Mouse (Mus musculus) ES-Bruce4 (cell line): ENCODE measurements at regions not wholly inside any gene's neighbourhood (a gene's known extent, or its start where the extent isn't known, plus 50 kb on each side); places are given as distances from the start of the nearest gene placed in this dataset.

ENCODE experiments used
- EP300 ChIP-seq: IDR thresholded peaks from 2 replicates; pipeline ENCODE4 v1.6.1; 2011; ENCODE audit warnings: low read depth, low read length; ENCODE audit not compliant: insufficient read depth
- POLR2A ChIP-seq: IDR thresholded peaks from one replicate; pipeline ENCODE4 v1.8.1; 2011; ENCODE audit warnings: low read length; ENCODE audit not compliant: insufficient read depth

DNA sequence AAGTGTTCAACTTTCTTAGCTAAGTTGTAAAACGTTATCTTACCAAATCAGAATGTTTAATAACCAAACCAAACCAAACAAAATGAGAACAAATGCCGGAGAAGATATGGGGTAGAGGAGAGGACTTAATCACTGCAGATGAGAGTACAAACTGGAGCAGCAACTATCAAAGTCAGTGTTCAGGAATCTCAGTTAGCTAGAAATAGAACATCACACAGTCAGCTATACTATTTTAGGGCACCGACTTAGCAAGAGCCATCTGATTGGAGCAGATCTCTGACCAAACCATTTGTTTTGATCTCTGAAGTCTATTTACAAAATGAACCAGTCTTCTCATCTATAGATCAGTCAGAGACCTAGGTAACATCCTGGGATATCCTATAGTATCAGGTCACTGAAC is 107.7 kb upstream of the Rorb start:
- no peak for TF ChIP-seq POLR2A
- TF ChIP-seq EP300 = no peak
